ENCODE assay signal across 10 mouse cellular contexts in genomic region chr7:99395908-99396616, GRCm38 (mm10). TPM values are rescaled to one million over a fixed set of nuclear protein-coding genes. Genes with fewer than 3 reads are reported as not detected.
A peak's percentile ranks its signal among the peaks of the same experiment; 100 is the strongest.
DNase-seq lines count a peak whose midpoint lies in the region; ATAC-seq and TF ChIP-seq lines count a peak whose summit lies in the region.
"Had no signal": no experiment of that assay in that cellular context is flagged by ENCODE, and none has a peak within 500 bp of the region (broad histone marks: within the 10 kb centered on the region; RNA-seq: fewer than 3 reads in every experiment).

No protein-coding gene starts in this region.

- peaks cover 45% of the 10 kb centered on the region for H3K36me3 ChIP-seq in heart, embryonic 12.5 days
- peaks cover 31% of the 10 kb centered on the region for H3K36me3 ChIP-seq in forebrain, embryonic 10.5 days (replicated peaks)
- no peaks in the 10 kb centered on the region for H3K36me3 ChIP-seq in intestine, embryonic 15.5 days

- peak overlapping the region; percentile 22 for H3K27ac ChIP-seq in heart, embryonic 12.5 days (ENCODE audit: poor library complexity, severe bottlenecking)
- peak overlapping the region; percentile 51; the same call in 1 of the 2 replicates for H3K27ac ChIP-seq in forebrain, embryonic 10.5 days
- 0 out of 2 replicates have a peak overlapping the region, but pooled peaks have one; percentile 2 for H3K27ac ChIP-seq in intestine, embryonic 15.5 days
- H3K27ac ChIP-seq: kidney, postnatal 0 days had no signal

- no peak for TF ChIP-seq CTCF in brain, embryonic 14.5 days (IDR thresholded peaks at IDR 0.05; ENCODE audit: borderline replicate concordance, extremely low read depth, insufficient read depth, insufficient read length)

- TF ChIP-seq POLR2A in brain, embryonic 14.5 days (IDR thresholded peaks at IDR 0.05; ENCODE audit: borderline replicate concordance, extremely low read depth, insufficient read depth, insufficient read length, poor library complexity, severe bottlenecking), result no peak

- WGBS in heart, embryonic 12.5 days, result 57% methylated on average over 11 of the region's 11 CpGs
- WGBS in forebrain, embryonic 10.5 days, result 83% methylated on average over 11 of the region's 11 CpGs
- 80% methylated on average over 11 of the region's 11 CpGs for WGBS in intestine, embryonic 15.5 days

- H3K4me1 ChIP-seq in heart, embryonic 12.5 days (replicated peaks), result peaks cover 64% of the 10 kb centered on the region
- peaks cover 43% of the 10 kb centered on the region for H3K4me1 ChIP-seq in forebrain, embryonic 10.5 days
- peaks cover 24% of the 10 kb centered on the region for H3K4me1 ChIP-seq in intestine, embryonic 15.5 days (replicated peaks)

- H3K4me2 ChIP-seq in heart, embryonic 12.5 days, result no peak overlapping the region; the same call in 1 of the 2 replicates
- no peak overlapping the region for H3K4me2 ChIP-seq in intestine, embryonic 15.5 days (replicated peaks)

- DNase-seq in heart, postnatal 14 days, result no peak
- DNase-seq in brain, embryonic 14.5 days (ENCODE audit: low read depth), result peak; percentile 58
- no peak for DNase-seq in forebrain, embryonic 10.5 days (ENCODE audit: extremely low spot score, low spot score)
- no peak for DNase-seq in kidney, postnatal 14 days
- no peak for DNase-seq in right cerebral cortex, postnatal 36 days (ENCODE audit: low spot score in 2 of 2)
- DNase-seq: gastrocnemius, postnatal 10 days; spleen, adult 18-20 months had no signal

- 0 out of 2 replicates have a peak overlapping the region, but pooled peaks have one; percentile 11 for H3K9ac ChIP-seq in heart, embryonic 12.5 days
- H3K9ac ChIP-seq in intestine, embryonic 15.5 days, result no peak overlapping the region

- intact Hi-C loops in heart, postnatal 14 days (cut with DNase I), result no loop called here

- no peak overlapping the region for H3K4me3 ChIP-seq in heart, embryonic 12.5 days
- no peak overlapping the region for H3K4me3 ChIP-seq in forebrain, embryonic 10.5 days
- H3K4me3 ChIP-seq in intestine, embryonic 15.5 days (replicated peaks), result no peak overlapping the region

- H3K27me3 ChIP-seq in heart, embryonic 12.5 days (replicated peaks), result no peaks in the 10 kb centered on the region
- no peaks in the 10 kb centered on the region for H3K27me3 ChIP-seq in forebrain, embryonic 10.5 days (ENCODE audit: poor library complexity, severe bottlenecking)
- no peaks in the 10 kb centered on the region for H3K27me3 ChIP-seq in intestine, embryonic 15.5 days (replicated peaks)

- ATAC-seq in heart, embryonic 12.5 days (ENCODE audit: insufficient number of reproducible peaks, low FRiP score), result no peak
- no peak for ATAC-seq in intestine, embryonic 15.5 days

- H3K9me3 ChIP-seq in heart, embryonic 12.5 days (replicated peaks), result no peaks in the 10 kb centered on the region
- no peaks in the 10 kb centered on the region for H3K9me3 ChIP-seq in forebrain, embryonic 10.5 days
- H3K9me3 ChIP-seq in intestine, embryonic 15.5 days, result no peaks in the 10 kb centered on the region

RNA-seq across cellular contexts. Expression of gene Gdpd5, which starts 14.8 kb away (rescaled TPM):
- polyA plus RNA-seq in heart, embryonic 12.5 days (2016; fragmentation: Nextera tagmentation; extraction: Ambion mirVana), result 28.5 and 28.8 TPM in 2 replicates
- 10 to 100 TPM; 32.8 to 33.0 TPM for total RNA-seq in heart, postnatal 14 days (2021)
- 56.3 and 70.2 TPM in 2 replicates for polyA plus RNA-seq in brain, embryonic 14.5 days (2012; rRNA removed)
- polyA plus RNA-seq in forebrain, embryonic 10.5 days (2016; fragmentation: Nextera tagmentation; extraction: Ambion mirVana), result 12.7 and 15.9 TPM in 2 replicates
- 15.4 and 15.9 TPM in 2 replicates for polyA plus RNA-seq in intestine, embryonic 15.5 days (2015; fragmentation: Nextera tagmentation; extraction: Ambion mirVana)

RNA-seq across cellular contexts. Expression of gene Serpinh1, which starts 43.0 kb away (rescaled TPM):
- 1,302 and 1,316 TPM in 2 replicates for polyA plus RNA-seq in heart, embryonic 12.5 days (2016; fragmentation: Nextera tagmentation; extraction: Ambion mirVana)
- total RNA-seq in heart, postnatal 14 days (2021), result 100 to 1,000 TPM; 387 to 469 TPM
- 187 and 283 TPM in 2 replicates for polyA plus RNA-seq in brain, embryonic 14.5 days (2012; rRNA removed)
- polyA plus RNA-seq in forebrain, embryonic 10.5 days (2016; fragmentation: Nextera tagmentation; extraction: Ambion mirVana), result 825 and 923 TPM in 2 replicates
- 1,021 and 1,056 TPM in 2 replicates for polyA plus RNA-seq in intestine, embryonic 15.5 days (2015; fragmentation: Nextera tagmentation; extraction: Ambion mirVana)
